Mouse (Mus musculus): ENCODE data around the gene Nudt9.

GRCm38 (mm10) chr5:104112511-104112910 lies 66.4 kb downstream of the Nudt9 start:
- no peak for TF ChIP-seq CTCF (IDR thresholded peaks at IDR 0.05; ENCODE audit: low read depth, low read length)
- no peak for TF ChIP-seq EP300 (IDR thresholded peaks at IDR 0.05; ENCODE audit: insufficient read depth, low read depth, low read length)
- no peak for TF ChIP-seq POLR2A (IDR thresholded peaks at IDR 0.05; ENCODE audit: insufficient read depth, low read length)
